Mouse (Mus musculus) right cerebral cortex, postnatal 36 days (tissue): ENCODE measurements around the gene Vmn1r119.
"Not testable (repeated sequence)": the region's sequence is repeated elsewhere in the genome, so short reads cannot be mapped to it uniquely, and the experiment has no call there.

Experiments used
- DNase-seq, 2 experiments: peaks; one replicate each; pipeline ENCODE4 v3.0.0; 2022; ENCODE audit warnings: low spot score in 2 of 2, mixed read lengths in 1 of 2

Vmn1r119 gene

GRCm38 (mm10) chr7:21012355-21012754, at the start of gene Vmn1r119:
TSS of gene Vmn1r119 (minus strand) at chr7:21012455.
- not testable (repeated sequence) for DNase-seq

GRCm38 (mm10) chr7:21053684-21054083, 41.4 kb upstream of the Vmn1r119 start, which contains the start of gene Vmn1r120:
TSS of gene Vmn1r120 (minus strand) at chr7:21053784.
- not testable (repeated sequence) for DNase-seq
